Mouse (Mus musculus) B cell, adult 62 days (primary cell): ENCODE results near the gene Mpig6b. TPM values are rescaled to one million over a fixed set of nuclear protein-coding genes. Genes with fewer than 3 reads are reported as not detected.

Experiments used
- total RNA-seq: library from RNA; stranded (reverse); gene quantifications from 4 replicates; pipeline ENCODE4 v1.2.4, GENCODE M21; 2023

Gene Mpig6b
- not detected in 4 replicates for total RNA-seq

GRCm38 (mm10) chr17:35066084-35066483, at the start of gene Mpig6b:
Gene Mpig6b (minus strand): TSS chr17:35066184.

GRCm38 (mm10) chr17:35115046-35116019, 49.3 kb upstream of the Mpig6b start, which contains the start of gene Ly6g5b:
Gene Ly6g5b (minus strand): TSS chr17:35115428.

GRCm38 (mm10) chr17:35108097-35108496, 42.1 kb upstream of the Mpig6b start, which contains the start of gene Ly6g5c:
Gene Ly6g5c (plus strand): TSS chr17:35108279.

GRCm38 (mm10) chr17:35088825-35089644, 23.1 kb upstream of the Mpig6b start, which contains the start of gene Abhd16a:
Gene Abhd16a (plus strand): TSS chr17:35089263.

GRCm38 (mm10) chr17:35085208-35085865, 19.4 kb upstream of the Mpig6b start, which contains the start of gene Ly6g6f:
Gene Ly6g6f (minus strand): TSS chr17:35085610.

GRCm38 (mm10) chr17:35077786-35078233, 11.8 kb upstream of the Mpig6b start, which contains the start of gene Ly6g6d:
Gene Ly6g6d (minus strand): TSS chr17:35078065.

GRCm38 (mm10) chr17:35076507-35077176, 10.7 kb upstream of the Mpig6b start, which contains the start of gene Ly6g6e:
Gene Ly6g6e (plus strand): TSS chr17:35076902.

GRCm38 (mm10) chr17:35064951-35065947, 735 bp downstream of the Mpig6b start, which contains the start of gene Ly6g6c:
Gene Ly6g6c (plus strand): TSS chr17:35065388.

GRCm38 (mm10) chr17:35058911-35059892, 6.8 kb downstream of the Mpig6b start, which contains the start of gene Ddah2:
Gene Ddah2 (plus strand): TSS chr17:35059035.

GRCm38 (mm10) chr17:35049561-35050016, 16.4 kb downstream of the Mpig6b start, which contains the start of gene Clic1:
Gene Clic1 (plus strand): TSS chr17:35049966.

GRCm38 (mm10) chr17:35046681-35047455, 19.1 kb downstream of the Mpig6b start, which contains the start of gene Msh5:
Gene Msh5 (minus strand): TSS chr17:35046745.

GRCm38 (mm10) chr17:35027277-35028068, 38.5 kb downstream of the Mpig6b start, which contains the start of gene Sapcd1:
Gene Sapcd1 (minus strand): TSS chr17:35028016.

GRCm38 (mm10) chr17:35016376-35016775, 49.6 kb downstream of the Mpig6b start, which contains the start of gene Vwa7:
Gene Vwa7 (plus strand): TSS chr17:35016579.

